Mouse (Mus musculus) small intestine, adult 2 months (tissue): Measurements from ENCODE around the gene Samd4b.

ENCODE experiments used
- CTCF ChIP-seq: fragments of 200-500 bp; IDR thresholded peaks from 2 replicates; pipeline ENCODE4 v1.5.1; 2012; ENCODE audit warnings: low read depth, mild to moderate bottlenecking, control low read depth, inconsistent platforms, low read length, moderate library complexity, mixed read lengths; ENCODE audit not compliant: insufficient replicate concordance, insufficient read length; ENCODE audit errors: extremely low read depth
- POLR2A ChIP-seq: fragments of 200-500 bp; IDR thresholded peaks from 2 replicates; pipeline ENCODE4 v1.6.1; 2012; ENCODE audit warnings: low read depth, mild to moderate bottlenecking, control low read depth, inconsistent platforms, low read length, moderate library complexity

DNA sequence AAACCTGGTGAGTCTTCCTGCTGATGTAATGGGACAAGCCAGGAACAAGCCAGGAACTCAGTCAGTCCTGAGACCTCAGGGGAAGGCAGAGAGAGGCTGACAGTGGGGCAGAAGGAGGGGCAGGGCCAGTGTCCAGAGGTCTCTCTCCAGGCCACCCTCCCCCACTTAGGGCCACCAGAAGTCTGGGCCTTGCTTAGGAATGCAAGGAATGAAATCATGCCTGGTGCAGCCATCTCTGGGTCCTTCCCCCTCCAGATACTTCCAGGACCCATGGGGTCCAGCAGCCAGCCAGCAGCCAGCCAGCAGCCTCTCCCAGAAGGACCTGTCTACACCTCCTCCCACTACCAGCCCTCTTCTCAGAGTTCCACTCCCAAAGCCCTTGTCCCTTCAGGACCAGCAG, 10.3 kb downstream of the Samd4b start:
- TF ChIP-seq POLR2A (no peak), CTCF (no peak)
